Mouse (Mus musculus) duodenum, adult 2 months (tissue): ENCODE results near the gene Atraid. TPM values are rescaled to one million over a fixed set of nuclear protein-coding genes. Genes with fewer than 3 reads are reported as not detected.

Experiments used
- polyA plus RNA-seq: library from polyadenylated mRNA; depleted of rRNA; stranded (reverse); fragments of >200 nt; gene quantifications from 2 replicates; pipeline ENCODE4 v1.2.3, GENCODE M21; 2012; ENCODE audit warnings: low replicate concordance; rRNA removed

The Atraid gene
- 39.3 and 58.7 TPM in 2 replicates for polyA plus RNA-seq

GRCm38 (mm10) chr5:31047848-31048762, at the start of gene Atraid:
TSS of gene Atraid (plus strand) at chr5:31048312.

GRCm38 (mm10) chr5:31048763-31049641, 890 bp downstream of the Atraid start, which contains the start of gene Slc5a6:
TSS of gene Slc5a6 (minus strand) at chr5:31048924.

GRCm38 (mm10) chr5:31054261-31055215, 6.4 kb downstream of the Atraid start, which contains the start of gene Cad:
TSS of gene Cad (plus strand) at chr5:31054780.

Other genes with a start within 250 kb of the Atraid start
- 53.8 and 61.7 TPM in 2 replicates for gene Mapre3, start 233.7 kb upstream of the Atraid start, polyA plus RNA-seq
- gene Tmem214, start 180.3 kb upstream of the Atraid start, polyA plus RNA-seq = 111 and 119 TPM in 2 replicates
- gene Agbl5, start 159.6 kb upstream of the Atraid start, polyA plus RNA-seq = 11.1 and 15.1 TPM in 2 replicates
- 194 and 257 TPM in 2 replicates for gene Ost4, start 140.5 kb upstream of the Atraid start, polyA plus RNA-seq
- 56.7 and 63.1 TPM in 2 replicates for gene Emilin1, start 134.9 kb upstream of the Atraid start, polyA plus RNA-seq
- gene Khk, start 126.9 kb upstream of the Atraid start, polyA plus RNA-seq = 381 and 1,004 TPM in 2 replicates
- gene Cgref1, start 102.7 kb upstream of the Atraid start, polyA plus RNA-seq = 856 and 917 TPM in 2 replicates
- 409 and 432 TPM in 2 replicates for gene Preb, start 88.0 kb upstream of the Atraid start, polyA plus RNA-seq
- 0.17 and 2.4 TPM in 2 replicates for gene Tcf23, start 79.7 kb upstream of the Atraid start, polyA plus RNA-seq
- gene Slc5a6, start 612 bp downstream of the Atraid start, polyA plus RNA-seq = 37.3 and 46.8 TPM in 2 replicates
- 13.4 and 20.9 TPM in 2 replicates for gene Cad, start 6.5 kb downstream of the Atraid start, polyA plus RNA-seq
- gene Dnajc5g, start 58.0 kb downstream of the Atraid start, polyA plus RNA-seq = not detected in 2 replicates
- 0.15 and 0.69 TPM in 2 replicates for gene Slc30a3, start 59.9 kb downstream of the Atraid start, polyA plus RNA-seq
- not detected in 2 replicates for gene Trim54, start 68.4 kb downstream of the Atraid start, polyA plus RNA-seq
- not detected in 2 replicates for gene Ucn, start 90.5 kb downstream of the Atraid start, polyA plus RNA-seq
- gene Mpv17, start 105.9 kb downstream of the Atraid start, polyA plus RNA-seq = 20.0 and 31.7 TPM in 2 replicates
- gene Gm29609, start 131.6 kb downstream of the Atraid start, polyA plus RNA-seq = 0.47 and 0.76 TPM in 2 replicates
- 29.7 and 31.1 TPM in 2 replicates for gene Gtf3c2, start 131.8 kb downstream of the Atraid start, polyA plus RNA-seq
- gene Snx17, start 144.9 kb downstream of the Atraid start, polyA plus RNA-seq = 59.4 and 61.7 TPM in 2 replicates
- gene Eif2b4, start 145.1 kb downstream of the Atraid start, polyA plus RNA-seq = 27.5 and 32.1 TPM in 2 replicates
- gene Zfp513, start 154.0 kb downstream of the Atraid start, polyA plus RNA-seq = 52.4 and 60.3 TPM in 2 replicates
- 85.7 and 105 TPM in 2 replicates for gene Ppm1g, start 172.4 kb downstream of the Atraid start, polyA plus RNA-seq
- 185 and 336 TPM in 2 replicates for gene Nrbp1, start 192.6 kb downstream of the Atraid start, polyA plus RNA-seq
- 1.2 TPM in 1 of 2 replicates, not detected in the other for gene Gm9970, start 192.9 kb downstream of the Atraid start, polyA plus RNA-seq
- 217 and 238 TPM in 2 replicates for gene Krtcap3, start 203.4 kb downstream of the Atraid start, polyA plus RNA-seq
- gene Ift172, start 242.8 kb downstream of the Atraid start, polyA plus RNA-seq = 31.0 and 35.5 TPM in 2 replicates
- gene Fndc4, start 247.8 kb downstream of the Atraid start, polyA plus RNA-seq = 2.6 and 5.2 TPM in 2 replicates
- not detected in 2 replicates for gene Gckr, start 249.1 kb downstream of the Atraid start, polyA plus RNA-seq